Mouse (Mus musculus) G1E-ER4 (cell line): ENCODE measurements around the gene Cradd. TPM values are rescaled to one million over a fixed set of nuclear protein-coding genes. Genes with fewer than 3 reads are reported as not detected.

Experiments
- GATA1 ChIP-seq: IDR thresholded peaks from one replicate; pipeline ENCODE4 v1.8.0; 2012; ENCODE audit warnings: low read length, inconsistent platforms
- polyA plus RNA-seq: library from polyadenylated mRNA; stranded (reverse); fragments of >175 nt; gene quantifications from 2 replicates; pipeline ENCODE4 v1.2.3, GENCODE M21; 2012

Cradd gene
- polyA plus RNA-seq, 1 experiment = 18.9 TPM

DNA sequence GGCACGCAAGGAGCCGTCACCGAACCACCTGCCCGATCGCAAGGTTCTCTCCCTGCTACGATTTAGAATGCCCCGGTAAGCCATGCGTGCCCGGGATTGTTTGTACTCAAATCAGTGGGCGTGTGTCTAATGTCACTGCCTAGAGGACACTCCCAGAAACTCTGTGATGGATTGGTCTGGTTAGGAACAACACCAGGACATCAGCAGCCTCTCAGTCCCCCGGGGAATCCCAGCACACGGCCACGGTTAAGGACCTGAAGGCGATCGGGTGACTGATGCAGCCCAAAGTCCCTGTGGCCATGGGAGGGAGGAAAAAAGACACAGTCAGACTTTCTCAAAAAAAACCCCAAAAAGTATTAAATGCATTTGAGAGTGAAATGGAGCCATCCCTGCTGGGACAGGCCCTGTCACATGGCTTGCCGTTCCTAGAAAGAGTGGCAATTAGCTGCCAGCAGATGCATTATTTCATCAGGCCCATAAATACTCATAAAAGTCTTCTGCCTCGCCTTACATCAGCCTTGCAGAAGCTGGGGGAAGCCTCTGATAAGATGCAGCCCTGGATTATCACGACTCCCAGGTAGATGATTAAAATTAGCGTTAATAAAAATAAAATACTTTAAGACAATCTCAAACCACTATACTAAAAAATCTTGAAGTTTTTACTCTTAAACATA, 8.0 kb downstream of the Cradd start:
- TF ChIP-seq GATA1 = no peak

DNA sequence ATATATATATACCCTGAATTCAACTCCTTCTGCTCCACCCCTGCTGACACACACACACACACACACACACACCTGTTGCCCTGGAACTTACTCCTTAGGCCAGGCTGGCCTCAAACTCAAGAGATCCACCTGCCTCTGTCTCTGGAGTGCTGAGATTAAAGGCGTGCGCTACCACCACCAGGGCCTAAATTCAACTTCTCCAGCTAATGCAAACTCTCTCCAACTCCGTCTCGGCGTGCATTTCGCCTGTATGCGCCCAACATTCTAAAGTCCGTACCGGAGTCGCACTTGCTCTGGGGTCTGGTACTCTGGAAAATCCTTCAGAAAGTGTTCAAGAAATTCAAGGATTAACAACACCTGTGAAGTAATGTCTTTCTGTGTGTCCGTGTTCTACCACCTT, 8.6 kb downstream of the Cradd start:
- TF ChIP-seq GATA1 = no peak

DNA sequence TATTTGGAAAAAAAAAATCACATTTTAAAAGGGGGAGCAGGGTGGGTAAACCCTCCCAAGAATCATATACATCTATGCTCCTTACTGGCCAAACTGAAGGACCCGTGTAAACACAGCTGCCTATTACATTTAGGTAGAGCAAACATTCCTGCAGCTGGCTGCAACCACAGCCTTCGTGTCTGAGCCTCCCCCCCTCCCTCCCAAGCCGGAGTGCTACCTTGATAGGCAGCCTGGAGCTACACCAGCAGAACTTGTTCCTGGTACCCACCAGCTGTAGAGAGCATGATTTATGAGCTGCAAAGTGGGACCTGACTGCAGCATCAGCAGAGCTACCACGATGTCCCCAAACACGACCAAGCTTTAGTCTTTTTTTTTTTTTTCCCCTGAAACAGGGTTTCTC, 9.9 kb downstream of the Cradd start:
- TF ChIP-seq GATA1 = no peak

DNA sequence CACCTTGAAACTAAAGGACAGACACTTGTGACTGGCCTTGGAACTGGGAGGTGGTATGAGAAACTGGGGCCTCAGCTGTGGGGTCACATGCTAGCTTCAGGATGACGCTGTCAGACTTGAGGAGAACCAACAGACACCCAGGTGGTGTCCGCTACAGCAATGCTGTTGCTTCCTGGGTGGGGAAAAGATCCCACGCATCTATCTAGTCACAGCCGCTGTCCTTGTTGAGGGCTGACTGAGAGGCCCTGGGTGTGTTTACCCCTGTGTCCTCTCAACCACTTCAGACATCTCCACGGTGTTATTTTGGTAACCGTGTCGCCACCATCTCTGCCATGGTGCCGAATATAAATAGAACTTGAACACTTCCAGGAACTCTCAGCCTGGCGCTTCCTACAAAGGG, 10.4 kb downstream of the Cradd start:
- no peak for TF ChIP-seq GATA1

DNA sequence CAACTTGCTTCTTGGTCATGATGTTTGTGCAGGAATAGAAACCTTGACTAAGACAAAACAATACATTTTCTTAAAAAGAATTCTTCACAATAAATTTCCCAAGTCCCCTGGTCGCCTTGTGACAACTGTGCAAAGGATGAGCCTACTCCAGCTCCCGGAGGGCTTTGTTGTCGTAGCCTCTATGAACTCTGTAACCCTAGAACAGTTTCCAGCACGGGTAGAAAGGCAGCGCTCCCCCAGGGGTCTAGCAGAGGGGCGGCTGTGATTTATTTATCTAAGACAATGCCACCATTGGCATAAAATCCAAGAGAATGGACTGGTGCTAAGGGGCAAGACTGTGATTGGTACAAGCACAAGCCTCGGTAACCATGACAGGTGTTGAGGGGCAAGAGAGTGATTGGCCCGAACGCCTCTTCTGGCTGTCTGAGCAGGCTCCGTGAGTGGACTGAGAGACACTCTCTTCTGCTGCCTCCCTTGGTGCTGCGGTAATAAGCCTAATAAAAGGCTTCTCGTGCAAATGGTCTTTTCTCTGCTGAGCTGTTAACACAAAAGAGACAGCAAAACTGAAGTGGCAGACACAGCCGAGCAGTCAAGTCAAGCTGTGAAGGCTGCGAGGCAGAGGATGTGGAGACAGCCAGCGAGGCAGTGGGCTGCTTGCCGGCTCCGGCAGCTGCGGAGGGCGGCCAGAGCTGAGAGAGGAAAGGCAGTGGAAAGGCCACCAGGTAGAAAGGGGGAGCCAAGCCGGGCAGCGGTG, 13.1 kb downstream of the Cradd start:
- TF ChIP-seq GATA1 = no peak

DNA sequence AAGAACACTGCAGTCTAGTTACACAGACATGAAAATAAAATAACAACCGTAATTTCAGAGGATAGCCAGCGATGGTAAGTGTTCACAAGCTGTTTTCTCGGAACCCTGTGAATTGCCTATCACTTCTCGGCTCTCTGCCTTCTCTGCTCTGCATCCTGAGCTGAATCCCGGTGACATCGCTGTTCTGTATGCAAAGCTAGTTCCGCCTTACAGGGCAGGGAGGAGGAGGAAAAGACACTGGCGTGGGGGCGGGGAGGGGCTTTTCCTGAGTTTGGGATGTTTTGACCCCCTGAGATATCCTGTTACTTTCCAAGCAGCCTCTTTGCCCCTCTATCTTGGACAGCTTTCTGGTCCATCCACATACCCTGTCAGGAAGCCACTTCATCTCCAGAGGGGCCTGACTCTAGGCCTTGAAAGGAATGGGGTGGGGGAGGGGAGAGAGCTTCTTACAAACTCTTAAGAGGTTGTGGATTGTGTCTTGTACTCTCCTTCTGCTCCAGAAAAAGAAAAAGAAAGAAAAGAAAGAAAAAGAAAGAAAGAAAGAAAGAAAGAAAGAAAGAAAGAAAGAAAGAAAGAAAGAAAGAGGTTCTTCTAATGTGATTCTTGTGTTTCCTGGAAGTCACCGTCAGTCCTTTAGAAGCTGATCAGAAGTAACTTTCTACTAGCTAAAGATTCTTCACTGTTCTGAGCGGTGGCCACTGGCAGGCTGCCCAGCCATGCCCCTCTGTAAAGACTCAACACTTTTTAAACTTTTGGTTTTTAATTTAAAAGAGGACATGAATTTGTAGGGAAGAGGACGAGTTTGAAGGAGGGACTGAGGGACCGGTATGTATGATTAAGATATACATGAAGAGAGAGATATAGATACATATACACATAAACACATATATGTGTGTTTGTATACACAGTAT, 14.3 kb downstream of the Cradd start:
- TF ChIP-seq GATA1 = no peak

DNA sequence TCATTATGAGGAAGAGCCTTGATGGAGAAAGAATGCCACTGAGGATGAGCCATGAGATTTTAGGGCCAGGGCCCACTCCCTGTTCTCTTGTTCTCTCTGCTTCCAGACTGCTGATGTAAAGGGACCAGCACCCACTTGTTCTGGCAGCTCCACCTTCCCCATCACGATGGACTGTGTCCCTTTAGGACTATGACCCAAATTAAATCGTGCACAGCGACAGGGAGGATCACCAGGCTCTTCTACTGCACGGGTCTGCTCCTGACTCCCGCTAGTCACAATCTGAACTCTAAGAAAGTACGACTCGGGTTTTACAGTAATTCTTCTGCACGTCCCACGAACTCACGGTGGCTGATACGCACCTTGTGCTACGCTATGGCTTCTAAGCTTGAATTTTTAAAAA, 14.9 kb downstream of the Cradd start:
- TF ChIP-seq GATA1 = no peak

DNA sequence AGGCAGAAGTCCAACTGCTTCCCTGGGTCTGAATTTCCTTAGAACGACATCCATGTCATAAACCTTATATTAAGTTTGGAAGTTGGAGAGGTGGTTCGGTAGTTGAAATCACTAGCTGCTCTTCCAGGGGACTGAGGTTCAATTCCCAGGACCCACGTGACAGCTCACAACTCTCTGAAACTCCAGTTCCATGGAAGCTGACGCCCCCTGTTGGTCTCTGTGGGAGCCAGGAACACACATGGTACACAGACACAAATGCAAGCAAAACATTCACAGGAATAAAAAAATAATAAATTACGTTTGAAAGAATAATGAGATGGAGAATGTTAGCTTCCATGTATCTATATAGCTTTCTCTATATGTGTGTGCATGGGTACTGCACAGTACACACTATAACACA, 16.0 kb downstream of the Cradd start:
- TF ChIP-seq GATA1 = no peak

DNA sequence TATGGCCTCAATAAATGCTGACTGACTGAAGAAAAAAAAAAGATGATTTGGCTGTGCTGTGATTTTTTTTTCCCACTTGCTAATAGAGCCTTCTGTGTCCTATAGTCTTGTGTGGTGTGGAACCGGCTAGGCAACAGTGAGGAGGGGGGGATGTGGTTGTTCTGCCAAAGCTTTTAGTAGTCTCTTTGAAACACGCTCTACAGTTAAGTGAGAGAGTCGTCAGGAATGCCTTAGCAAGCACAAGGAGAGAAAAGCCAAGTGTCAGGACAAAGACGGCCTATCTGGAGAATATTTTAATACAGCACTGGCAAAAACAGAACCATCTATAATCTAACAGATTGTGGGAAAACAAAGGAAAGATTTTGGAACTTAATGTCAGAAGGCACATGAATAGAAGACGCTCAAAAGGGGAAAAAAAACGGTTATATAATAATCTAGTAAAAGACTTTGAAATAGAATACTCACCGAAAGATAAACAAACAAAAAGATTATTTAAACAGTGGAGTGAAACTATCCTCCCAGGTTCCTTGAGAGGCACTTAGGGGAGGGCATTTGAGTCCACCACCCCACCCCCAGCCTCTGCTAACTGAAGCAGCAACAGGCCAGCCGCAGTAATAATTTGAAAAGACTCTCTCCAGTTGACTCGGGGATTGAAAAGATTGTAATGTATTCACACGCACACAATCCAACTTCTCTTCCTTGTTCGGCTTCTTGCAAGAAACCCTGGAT, 16.9 kb downstream of the Cradd start:
- no peak for TF ChIP-seq GATA1

DNA sequence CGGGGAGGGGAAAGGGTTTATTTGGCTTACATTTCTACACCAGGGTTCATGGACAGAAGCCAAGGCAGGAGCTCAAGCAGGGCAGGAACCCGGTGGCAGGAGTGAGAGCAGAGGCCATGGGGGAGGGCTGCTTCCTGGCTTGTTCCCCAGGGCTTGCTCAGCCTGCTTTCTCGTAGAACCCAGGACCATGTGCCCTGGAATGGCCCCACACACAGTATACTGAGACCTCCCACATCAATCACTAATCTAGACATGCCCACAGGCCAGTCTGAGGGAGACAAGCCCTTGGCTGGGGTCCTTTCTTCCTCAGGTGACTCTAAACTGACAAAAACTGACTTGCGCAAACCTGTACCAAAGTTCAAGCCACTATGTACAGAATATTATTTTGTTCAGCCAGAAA, 19.7 kb downstream of the Cradd start:
- TF ChIP-seq GATA1 = no peak

DNA sequence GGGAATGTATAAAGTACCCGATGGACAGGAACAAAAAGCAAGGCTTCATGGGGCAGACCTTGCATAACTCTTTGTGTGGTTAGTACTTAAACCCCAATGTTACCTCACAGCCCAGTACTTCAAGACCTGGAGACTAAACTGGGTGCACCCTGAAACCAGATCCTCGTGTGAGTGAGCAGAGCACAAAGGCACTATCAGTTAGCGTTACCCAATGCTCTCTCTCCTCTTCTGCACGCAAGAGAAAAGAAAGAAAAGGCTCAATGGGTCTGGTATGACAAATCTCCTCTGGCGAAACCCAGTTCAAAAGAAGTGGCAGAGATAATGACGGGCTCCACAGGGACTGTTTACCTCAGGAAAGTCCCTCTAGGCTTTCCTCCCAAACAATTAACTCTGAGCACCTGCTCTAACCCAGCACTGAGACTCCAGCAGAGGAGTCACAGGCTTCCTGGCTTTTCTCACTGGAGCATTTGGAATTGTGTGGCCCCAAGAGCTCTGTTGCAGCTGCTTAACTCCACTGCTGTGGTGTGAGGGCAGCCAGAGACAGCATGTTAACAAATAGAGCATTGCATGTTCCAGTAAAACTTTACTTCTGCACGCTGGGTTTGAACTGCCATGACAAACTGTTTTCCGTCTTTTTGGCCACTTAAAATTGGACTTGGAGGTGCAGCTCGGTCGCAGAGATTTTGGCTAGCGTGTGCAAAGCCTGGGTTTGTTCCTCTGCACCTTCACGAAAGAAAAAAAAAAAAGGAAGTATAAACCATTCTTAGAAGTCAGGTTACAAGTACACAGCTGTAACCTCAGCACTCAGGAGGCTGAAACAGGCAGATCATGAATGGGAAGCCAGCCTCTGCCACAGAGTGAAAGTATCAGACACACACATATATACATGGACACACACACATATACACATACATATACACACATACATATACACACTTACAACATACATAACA, 21.4 kb downstream of the Cradd start:
- TF ChIP-seq GATA1 = no peak

DNA sequence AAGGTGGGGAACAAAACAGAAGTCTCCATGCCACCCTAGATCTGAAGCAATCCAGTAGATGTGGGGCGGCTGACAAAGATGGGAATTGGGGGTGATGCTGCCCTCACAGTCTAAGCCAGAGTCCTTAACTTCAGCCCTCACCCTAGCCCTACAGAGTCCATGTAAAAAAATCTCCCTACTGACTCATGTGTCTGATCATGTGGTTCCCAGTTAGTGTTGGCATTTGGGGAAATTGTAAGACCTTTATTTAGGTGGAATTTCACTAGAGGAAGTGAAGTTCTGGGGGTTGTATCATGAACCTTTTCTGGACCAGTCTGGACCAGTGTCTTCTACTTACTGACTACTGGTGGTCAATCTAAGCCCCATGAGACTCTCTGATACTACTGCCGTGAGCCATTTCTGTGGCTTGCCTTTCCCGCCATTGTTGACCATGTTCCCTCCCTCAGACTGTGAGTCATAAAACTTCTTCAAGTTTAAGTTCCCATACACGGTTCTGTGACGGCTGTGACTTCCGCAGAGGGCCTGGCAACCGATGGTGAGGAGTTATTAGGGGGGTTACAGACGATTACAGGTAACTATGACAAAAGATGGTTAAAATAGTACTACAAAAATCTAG, 23.6 kb downstream of the Cradd start:
- TF ChIP-seq GATA1 = no peak

DNA sequence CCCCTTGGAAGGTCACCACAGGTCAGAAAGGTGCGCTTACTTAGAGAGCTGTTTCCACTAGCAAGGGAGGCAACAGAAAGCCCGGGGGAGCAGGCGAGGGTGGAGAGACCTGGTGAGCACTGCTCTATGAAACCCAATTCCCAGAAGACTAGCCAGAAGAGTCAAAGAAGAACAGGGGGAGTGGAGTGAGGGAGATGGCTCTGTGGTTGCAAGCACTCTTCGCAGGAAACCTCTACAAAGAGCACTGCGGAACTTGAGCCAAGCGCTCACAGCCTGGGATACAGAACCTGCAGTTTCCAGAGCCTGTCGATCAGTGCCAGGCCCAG, 24.2 kb downstream of the Cradd start:
- TF ChIP-seq GATA1 = no peak
